Mouse (Mus musculus): Measurements from ENCODE around the gene Lamtor1.
"Not testable (repeated sequence)": the region's sequence is repeated elsewhere in the genome, so short reads cannot be mapped to it uniquely, and the experiment has no call there.

Gene Lamtor1

GRCm38 (mm10) chr7:101900331-101901097, 5.2 kb upstream of the Lamtor1 start:
- no peak for DNase-seq (ENCODE audit: low read depth)

- DNase-seq (ENCODE audit: low read depth) = no peak
These were observed 3.7 kb upstream of the Lamtor1 start for GRCm38 (mm10) chr7:101901969-101902368.

DNA sequence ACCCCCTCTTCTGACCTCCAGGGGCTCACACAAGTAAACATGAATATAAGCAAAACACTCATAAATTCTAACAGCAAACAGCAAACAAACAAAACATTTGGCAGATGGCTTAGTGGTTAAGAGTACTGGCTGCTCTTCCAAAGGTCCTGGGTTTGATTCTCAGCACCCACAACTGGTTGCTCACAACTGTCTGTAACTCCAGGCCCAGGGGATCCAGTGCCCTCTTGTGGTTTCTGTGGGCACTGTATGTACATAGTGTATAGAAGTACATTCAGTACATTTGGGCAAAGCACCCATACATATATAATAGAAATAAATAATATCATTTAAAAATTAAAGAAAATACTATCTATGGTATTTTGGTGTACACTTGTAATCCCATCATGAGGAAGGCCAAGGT, 2.9 kb upstream of the Lamtor1 start:
- DNase-seq (ENCODE audit: low read depth) = no peak

GRCm38 (mm10) chr7:101906287-101906681, 580 bp downstream of the Lamtor1 start, which contains the start of gene Tomt:
Gene Tomt, minus strand, starts transcription at chr7:101906359.
- DNase-seq (ENCODE audit: low read depth) = no peak

- no peak for DNase-seq (ENCODE audit: low read depth)
These were observed 992 bp downstream of the Lamtor1 start for GRCm38 (mm10) chr7:101906696-101907095.

DNA sequence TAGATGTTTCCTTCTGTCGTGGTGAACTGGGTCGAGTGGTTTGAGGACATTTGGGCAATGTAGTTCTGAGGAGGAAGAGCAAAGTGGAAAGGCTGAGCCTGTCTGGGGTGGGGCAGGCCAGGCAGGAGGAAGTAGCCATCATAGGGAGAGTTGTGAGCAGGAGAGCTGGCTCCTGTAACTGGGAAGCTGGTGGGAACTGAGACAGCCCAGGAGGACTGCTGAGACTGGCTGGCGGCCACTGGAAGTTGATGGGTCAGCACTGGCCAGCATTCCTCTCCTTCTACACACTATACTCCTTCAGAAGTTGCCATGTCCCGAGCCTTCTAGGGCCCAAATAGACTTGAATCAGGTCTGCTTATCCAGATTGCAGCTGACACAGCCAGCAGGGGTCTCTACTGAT, 2.7 kb downstream of the Lamtor1 start:
- DNase-seq (ENCODE audit: low read depth) = no peak

DNA sequence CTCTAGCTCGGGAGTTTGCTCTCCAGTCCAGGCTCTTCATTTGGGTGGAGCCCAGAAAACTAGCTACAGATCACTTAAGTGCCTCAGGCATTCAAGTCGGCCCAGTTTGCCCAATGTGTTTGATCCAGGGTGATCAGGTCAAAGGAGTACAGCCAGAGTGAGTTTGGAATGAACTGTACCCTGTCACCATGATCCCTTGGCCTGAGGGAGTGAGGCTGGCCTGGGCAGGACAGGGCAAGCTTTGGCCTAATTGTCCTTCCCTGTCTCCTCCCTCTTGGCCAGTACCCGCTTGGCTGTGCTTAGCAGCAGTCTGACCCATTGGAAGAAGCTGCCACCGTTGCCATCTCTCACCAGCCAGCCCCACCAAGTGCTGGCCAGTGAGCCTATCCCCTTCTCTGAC, 4.4 kb downstream of the Lamtor1 start:
- no peak for DNase-seq (ENCODE audit: low read depth)

- DNase-seq (ENCODE audit: low read depth) = no peak
These were observed 6.3 kb downstream of the Lamtor1 start for GRCm38 (mm10) chr7:101911982-101912381.

DNA sequence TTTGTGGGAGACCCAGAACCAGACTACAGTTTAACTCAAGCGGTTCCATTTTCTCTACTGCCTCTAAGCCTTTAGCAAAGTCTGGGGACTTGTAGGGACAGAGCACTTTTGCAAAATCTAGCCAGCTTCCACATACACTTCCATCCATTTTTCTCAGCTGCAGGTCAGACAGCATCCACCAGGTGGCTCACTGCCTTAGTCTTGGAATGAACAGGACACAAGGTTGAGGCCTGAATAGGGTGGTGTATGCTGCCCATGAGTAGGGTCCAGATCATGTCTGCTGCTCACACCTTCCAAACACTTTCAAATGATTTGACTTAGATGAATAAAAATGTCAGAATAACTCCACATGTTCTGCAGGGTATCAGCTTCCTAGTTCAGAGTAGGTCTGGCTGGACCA, 12.4 kb downstream of the Lamtor1 start:
- DNase-seq (ENCODE audit: low read depth) = peak; percentile 58

GRCm38 (mm10) chr7:101925892-101926291, 20.2 kb downstream of the Lamtor1 start:
- DNase-seq (ENCODE audit: low read depth) = not testable (repeated sequence)

DNA sequence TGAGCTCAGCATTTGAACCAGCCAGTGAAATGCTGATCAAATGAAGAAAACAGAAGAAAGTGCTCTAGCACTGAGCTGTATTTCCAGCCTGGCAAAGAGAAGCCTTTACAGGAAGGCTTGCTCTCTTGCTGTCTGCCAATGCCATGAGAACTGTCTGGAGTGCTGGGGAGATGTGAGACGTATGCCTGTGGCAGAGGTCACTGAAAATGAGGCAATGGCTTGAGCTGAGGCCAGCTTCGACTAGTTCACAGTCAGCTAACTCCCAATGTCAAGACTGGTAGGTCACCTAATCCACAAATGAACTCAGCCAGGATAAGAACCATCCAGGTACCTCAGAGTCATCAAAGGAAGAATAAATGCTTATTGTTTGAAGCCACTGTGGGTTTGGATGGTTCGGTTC, 22.4 kb downstream of the Lamtor1 start:
- DNase-seq (ENCODE audit: low read depth) = no peak

DNA sequence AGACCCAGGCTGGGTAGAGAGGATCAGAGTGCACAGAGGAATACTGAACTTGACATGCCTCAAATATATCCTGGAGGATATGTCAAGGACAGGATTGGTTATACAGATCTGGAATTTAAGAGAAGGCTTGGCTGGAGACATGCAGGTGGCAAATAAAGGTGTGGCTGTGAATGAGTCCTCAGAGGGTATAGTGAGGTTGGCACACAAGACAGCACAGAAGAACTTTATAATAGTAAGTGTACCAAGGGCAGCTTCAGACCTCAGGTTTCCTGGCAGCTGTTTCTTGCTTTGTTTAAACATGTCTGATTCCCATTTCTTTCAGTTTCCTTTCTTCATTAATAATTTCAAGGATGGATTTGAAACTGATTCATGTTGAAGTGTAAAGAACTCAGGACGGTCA, 26.8 kb downstream of the Lamtor1 start:
- no peak for DNase-seq (ENCODE audit: low read depth)

- no peak for DNase-seq (ENCODE audit: low read depth)
These were observed 27.6 kb downstream of the Lamtor1 start for GRCm38 (mm10) chr7:101933300-101933699.

DNA sequence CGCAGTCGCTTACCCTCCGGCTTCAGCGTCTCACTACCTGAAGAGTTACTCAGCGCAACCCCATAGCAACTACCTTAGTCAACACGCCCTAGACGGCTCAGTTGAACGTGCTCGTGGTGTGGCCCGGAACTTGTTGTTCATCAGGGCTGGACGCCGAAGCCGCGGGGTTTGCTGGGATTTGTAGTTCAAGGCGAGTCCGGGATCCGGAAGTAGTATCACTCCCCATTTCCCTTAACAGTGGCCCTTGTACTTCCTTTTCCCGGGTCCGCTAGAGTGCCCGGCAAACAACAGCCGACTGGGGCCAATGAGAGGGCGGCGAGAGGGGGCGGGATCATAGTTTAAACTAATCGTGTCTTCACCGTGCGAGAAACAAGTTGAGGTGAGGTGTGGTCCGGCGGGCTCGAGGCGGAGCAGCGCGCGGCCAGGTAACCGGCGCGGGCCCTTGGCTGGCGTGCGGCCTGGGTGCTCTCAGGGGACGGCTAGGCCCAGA, 28.1 kb downstream of the Lamtor1 start, which contains the start of the genes Lrrc51 and Numa1:
TSS of gene Lrrc51 (minus strand) at position 145 of the 490 bp plus-strand sequence.
TSS of gene Numa1 (plus strand) at position 361 of the 490 bp plus-strand sequence.
- DNase-seq (ENCODE audit: low read depth) = peak; percentile 94

- DNase-seq (ENCODE audit: low read depth) = no peak
These were observed 30.3 kb downstream of the Lamtor1 start for GRCm38 (mm10) chr7:101935957-101936356.

- no peak for DNase-seq (ENCODE audit: low read depth)
These were observed 31.3 kb downstream of the Lamtor1 start for GRCm38 (mm10) chr7:101936996-101937395.

DNA sequence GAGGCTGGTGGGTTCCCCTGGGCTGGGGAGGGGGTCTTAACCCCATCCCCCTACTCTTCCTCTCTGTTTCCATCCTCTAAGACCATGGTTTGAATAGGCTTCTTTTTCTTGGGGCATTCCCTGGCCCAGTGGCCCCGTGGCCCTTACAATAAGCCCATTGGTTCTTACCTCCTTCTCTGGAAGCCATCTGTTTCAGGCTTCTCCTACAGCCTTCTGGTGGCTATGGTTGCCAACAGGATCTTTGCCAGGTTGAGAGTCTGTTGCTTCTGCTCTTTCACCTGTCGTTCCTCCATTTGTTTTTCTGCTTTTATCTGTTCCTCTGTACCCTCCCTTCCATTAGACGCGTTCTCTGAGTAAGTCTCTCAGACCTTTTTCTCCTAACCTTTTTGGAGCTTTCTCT, 31.9 kb downstream of the Lamtor1 start:
- no peak for DNase-seq (ENCODE audit: low read depth)

GRCm38 (mm10) chr7:101938348-101938747, 32.6 kb downstream of the Lamtor1 start:
- DNase-seq (ENCODE audit: low read depth) = no peak

- no peak for DNase-seq (ENCODE audit: low read depth)
These were observed 34.1 kb downstream of the Lamtor1 start for GRCm38 (mm10) chr7:101939758-101940157.

GRCm38 (mm10) chr7:101949008-101949407, 43.3 kb downstream of the Lamtor1 start:
- not testable (repeated sequence) for DNase-seq (ENCODE audit: low read depth)

DNA sequence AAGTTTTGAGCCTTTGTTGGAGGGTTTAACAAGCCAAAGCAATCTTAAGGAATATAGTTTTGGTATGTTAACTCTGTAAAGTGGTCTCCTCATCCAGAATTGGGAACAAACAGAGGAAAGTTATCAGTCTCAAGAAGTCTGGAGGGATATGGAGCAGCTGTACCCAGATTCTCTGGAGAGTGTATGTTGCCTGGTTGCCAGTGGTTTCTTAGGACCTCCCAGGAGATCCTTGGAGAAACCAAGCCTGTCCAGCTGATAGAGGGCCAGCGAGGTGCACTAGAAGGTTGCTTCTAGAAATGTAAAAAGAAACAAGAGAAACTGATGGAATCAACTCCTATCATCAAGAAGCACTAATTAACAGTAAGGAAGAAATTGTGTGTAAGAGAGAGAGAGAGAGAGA, 45.9 kb downstream of the Lamtor1 start:
- DNase-seq (ENCODE audit: low read depth) = no peak

- DNase-seq (ENCODE audit: low read depth) = no peak
These were observed 46.4 kb downstream of the Lamtor1 start for GRCm38 (mm10) chr7:101952098-101952497.

- DNase-seq (ENCODE audit: low read depth) = no peak
These were observed 48.5 kb downstream of the Lamtor1 start for GRCm38 (mm10) chr7:101954163-101954562.

GRCm38 (mm10) chr7:101955276-101955675, 49.6 kb downstream of the Lamtor1 start:
- DNase-seq (ENCODE audit: low read depth) = no peak
